In the genomic region with DNA sequence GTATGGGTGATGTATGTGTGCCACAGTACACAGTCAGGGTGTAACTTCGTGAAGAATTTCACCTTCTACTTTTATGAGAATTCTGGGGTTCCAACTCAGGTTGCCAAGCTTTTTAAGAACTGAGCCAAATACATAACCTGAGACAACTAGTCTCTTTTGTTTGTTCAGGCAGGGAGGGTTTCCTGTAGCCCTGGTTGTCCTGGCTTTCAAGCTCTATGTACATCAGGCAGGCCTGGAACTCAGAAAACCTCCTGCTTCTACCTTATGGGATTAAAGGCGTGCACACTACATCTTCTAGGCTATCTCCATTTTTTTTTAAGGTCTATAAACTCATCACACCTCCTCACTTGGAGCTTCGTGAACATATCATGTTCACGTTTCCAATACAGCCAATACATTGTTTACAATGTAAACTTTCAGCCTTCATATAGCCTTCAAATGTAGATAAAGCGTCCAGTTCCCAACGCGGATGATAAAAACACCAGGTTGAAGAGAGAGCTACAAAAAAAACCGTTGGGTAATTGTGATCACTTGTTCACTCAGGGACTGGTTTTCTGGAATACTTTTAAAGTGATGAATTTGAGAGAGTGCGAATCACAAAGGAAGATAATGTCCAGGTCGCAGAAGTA, we compare ENCODE assay signal across 8 mouse cellular contexts. TPM values are rescaled to one million over a fixed set of nuclear protein-coding genes. Genes with fewer than 3 reads are reported as not detected.
A peak's percentile ranks its signal among the peaks of the same experiment; 100 is the strongest.
DNase-seq lines count a peak whose midpoint lies in the region; ATAC-seq and TF ChIP-seq lines count a peak whose summit lies in the region.

No protein-coding gene starts in this region.

- no peak for DNase-seq in heart, embryonic 10.5 days (ENCODE audit: low spot score)
- DNase-seq in heart, adult 11 months, result no peak
- DNase-seq in frontal cortex, postnatal 36 days (ENCODE audit: low spot score in 2 of 2), result no peak
- no peak for DNase-seq in cerebellum, adult 9-11 months
- DNase-seq in gastrocnemius, postnatal 36 days, result no peak

- H3K4me3 ChIP-seq in heart, embryonic 10.5 days, result peak overlapping the region; percentile 98
- peak overlapping the region; percentile 63 for H3K4me3 ChIP-seq in C2C12 (ENCODE audit: insufficient read depth, poor library complexity, severe bottlenecking)
- H3K4me3 ChIP-seq in erythroblast, embryonic 14.5 days (replicated peaks), result peak overlapping the region; percentile 88
- peak overlapping the region; percentile 85 for H3K4me3 ChIP-seq in liver, embryonic 12.5 days

- peak overlapping the region; percentile 99 for H3K27ac ChIP-seq in heart, embryonic 10.5 days
- H3K27ac ChIP-seq in liver, embryonic 12.5 days, result peak overlapping the region; percentile 99

- H3ac ChIP-seq in C2C12 (ENCODE audit: control insufficient read depth, insufficient read length, low read depth), result peak overlapping the region; percentile 42

- H3K4me2 ChIP-seq in liver, embryonic 12.5 days, result peak overlapping the region; percentile 97

- peaks cover 13% of the 10 kb centered on the region for H3K4me1 ChIP-seq in heart, embryonic 10.5 days
- H3K4me1 ChIP-seq in erythroblast, embryonic 14.5 days (ENCODE audit: control insufficient read depth), result peaks cover 42% of the 10 kb centered on the region
- peaks cover 39% of the 10 kb centered on the region for H3K4me1 ChIP-seq in liver, embryonic 12.5 days

- peaks cover 38% of the 10 kb centered on the region for H3K79me3 ChIP-seq in C2C12 (ENCODE audit: low read depth)

- no peak for ATAC-seq in liver, embryonic 12.5 days

- WGBS in heart, embryonic 10.5 days, result 25% methylated on average over 10 of the region's 10 CpGs
- WGBS in liver, embryonic 12.5 days (ENCODE audit: insufficient replicate concordance), result 16% methylated on average over 10 of the region's 10 CpGs

- no peaks in the 10 kb centered on the region for H3K27me3 ChIP-seq in heart, embryonic 10.5 days (ENCODE audit: insufficient read depth, poor library complexity, severe bottlenecking)
- H3K27me3 ChIP-seq in C2C12 (ENCODE audit: control insufficient read depth, insufficient read depth, insufficient read length), result no peaks in the 10 kb centered on the region
- H3K27me3 ChIP-seq in erythroblast, embryonic 14.5 days (ENCODE audit: control insufficient read depth), result no peaks in the 10 kb centered on the region
- no peaks in the 10 kb centered on the region for H3K27me3 ChIP-seq in liver, embryonic 12.5 days (replicated peaks)

- peaks cover 41% of the 10 kb centered on the region for H3K79me2 ChIP-seq in C2C12 (ENCODE audit: control insufficient read depth, insufficient read depth)

- H3K36me3 ChIP-seq in heart, embryonic 10.5 days, result peaks cover 15% of the 10 kb centered on the region
- peaks cover 23% of the 10 kb centered on the region for H3K36me3 ChIP-seq in C2C12 (ENCODE audit: control insufficient read depth, insufficient read depth)
- H3K36me3 ChIP-seq in erythroblast, embryonic 14.5 days (ENCODE audit: control insufficient read depth), result peaks cover 19% of the 10 kb centered on the region
- H3K36me3 ChIP-seq in liver, embryonic 12.5 days, result peaks cover 24% of the 10 kb centered on the region

- intact Hi-C loops in gastrocnemius, postnatal 36 days (cut with DNase I), result no loop called here

- peak overlapping the region; percentile 90 for H3K9ac ChIP-seq in liver, embryonic 12.5 days

- TF ChIP-seq CTCF in C2C12 (IDR thresholded peaks at IDR 0.05; ENCODE audit: control insufficient read depth, insufficient read depth, insufficient read length), result no peak

- no peaks in the 10 kb centered on the region for H3K9me3 ChIP-seq in heart, embryonic 10.5 days
- H3K9me3 ChIP-seq in erythroblast, embryonic 14.5 days (ENCODE audit: control insufficient read depth, low read length), result no peaks in the 10 kb centered on the region
- H3K9me3 ChIP-seq in liver, embryonic 12.5 days (replicated peaks), result no peaks in the 10 kb centered on the region

TF ChIP-seq in C2C12, 6 proteins besides CTCF, POLR2A, EP300 and RAD21:
- TF ChIP-seq MAX (IDR thresholded peaks at IDR 0.05) (no peak), CEBPB (IDR thresholded peaks at IDR 0.05; ENCODE audit: low read depth) (no peak), MYOG (IDR thresholded peaks at IDR 0.05; ENCODE audit: control insufficient read depth, extremely low read depth, insufficient read length) (no peak), USF1 (IDR thresholded peaks at IDR 0.05; ENCODE audit: low read depth) (no peak), FOSL1 (IDR thresholded peaks at IDR 0.05; ENCODE audit: insufficient read depth, low read length, poor library complexity, severe bottlenecking) (no peak), MYOD1 (IDR thresholded peaks at IDR 0.05; ENCODE audit: control insufficient read depth, insufficient read length, low read depth) (no peak)

RNA-seq across cellular contexts. Expression of a gene that starts 13.4 kb away (rescaled TPM):
- polyA plus RNA-seq in heart, embryonic 10.5 days (2016; fragmentation: Nextera tagmentation; extraction: Ambion mirVana), result 130 and 141 TPM in 2 replicates
- 93.2 TPM for polyA plus RNA-seq in C2C12 (2012; fragmentation: generic; extraction: Trizol)
- polyA plus RNA-seq in erythroblast, embryonic 14.5 days (2012), result 1.1 TPM in 2 replicates
- 65.2 and 68.1 TPM in 2 replicates for polyA plus RNA-seq in liver, embryonic 12.5 days (2016; fragmentation: Nextera tagmentation; extraction: Ambion mirVana)
- 10 to 100 TPM; 30.4 to 32.0 TPM for total RNA-seq in gastrocnemius, postnatal 36 days (2021)

RNA-seq across cellular contexts. Expression of a gene that starts 13.5 kb away (rescaled TPM):
- polyA plus RNA-seq in heart, embryonic 10.5 days (2016; fragmentation: Nextera tagmentation; extraction: Ambion mirVana), result 105 and 119 TPM in 2 replicates
- 50.7 TPM for polyA plus RNA-seq in C2C12 (2012; fragmentation: generic; extraction: Trizol)
- polyA plus RNA-seq in erythroblast, embryonic 14.5 days (2012), result 3.6 and 3.9 TPM in 2 replicates
- polyA plus RNA-seq in liver, embryonic 12.5 days (2016; fragmentation: Nextera tagmentation; extraction: Ambion mirVana), result 69.2 and 71.6 TPM in 2 replicates
- total RNA-seq in gastrocnemius, postnatal 36 days (2021), result 10 to 100 TPM; 21.1 to 23.8 TPM

Comparison
In these comparisons a context has a peak if more than half of its experiments do, and no peak if none do; other contexts are left out.
1. RNA of a gene that starts 13.4 kb away (polyA plus RNA-seq): 130 to 141 TPM in heart, embryonic 10.5 days, 93.2 TPM in C2C12 (single experiment) and 65.2 to 68.1 TPM in liver, embryonic 12.5 days; 1.1 TPM in erythroblast, embryonic 14.5 days; every median in the first group is over 10 times any median in the second.
2. RNA of a gene that starts 13.5 kb away (polyA plus RNA-seq): 105 to 119 TPM in heart, embryonic 10.5 days, 69.2 to 71.6 TPM in liver, embryonic 12.5 days and 50.7 TPM in C2C12 (single experiment); 3.6 to 3.9 TPM in erythroblast, embryonic 14.5 days; every median in the first group is over 10 times any median in the second.
3. Peak in every context shown above with its lines, with median percentiles within 50 percentile points of each other: H3K4me3 ChIP-seq.